Comparison of ENCODE assay signal across 14 mouse cellular contexts in genomic region chr4:149830551-149831192, GRCm38 (mm10). TPM values are rescaled to one million over a fixed set of nuclear protein-coding genes. Genes with fewer than 3 reads are reported as not detected.
A peak's percentile ranks its signal among the peaks of the same experiment; 100 is the strongest.
DNase-seq lines count a peak whose midpoint lies in the region; ATAC-seq lines count a peak whose summit lies in the region.
"Had no signal": no experiment of that assay in that cellular context is flagged by ENCODE, and none has a peak within 500 bp of the region (broad histone marks: within the 10 kb centered on the region; RNA-seq: fewer than 3 reads in every experiment).

No protein-coding gene starts in this region.

- no peaks in the 10 kb centered on the region for H3K4me1 ChIP-seq in forebrain, embryonic 14.5 days (ENCODE audit: control insufficient read depth, insufficient read depth, low read length)
- H3K4me1 ChIP-seq: hindbrain, embryonic 12.5 days; neural tube, embryonic 13.5 days had no signal

- ATAC-seq in frontal cortex, adult (ENCODE audit: low TSS enrichment), result no peak
- ATAC-seq in forebrain, embryonic 14.5 days, result no peak

- peak; percentile 74 for DNase-seq in gastrocnemius, adult 18-20 months (ENCODE audit: low spot score)
- DNase-seq in gastrocnemius, postnatal 10 days, result no peak
- DNase-seq in gastrocnemius, postnatal 25 days, result peak; percentile 79
- DNase-seq in heart, postnatal 4 days, result peak; percentile 64
- peak; percentile 78 for DNase-seq in lung, postnatal 10 days
- no peak for DNase-seq in right cerebral cortex, postnatal 10 days (ENCODE audit: low spot score in 2 of 2)
- DNase-seq in forebrain, embryonic 14.5 days (ENCODE audit: low spot score), result no peak
- DNase-seq: cerebellum, adult 11-12 months; kidney, adult 11 months; thymus, adult 18-20 months had no signal

- no peak overlapping the region for H3K27ac ChIP-seq in forebrain, embryonic 14.5 days (ENCODE audit: low read depth, low read length)
- H3K27ac ChIP-seq: hindbrain, embryonic 12.5 days; macrophage; neural tube, embryonic 13.5 days had no signal

- no peak overlapping the region for H3K9ac ChIP-seq in forebrain, embryonic 14.5 days (ENCODE audit: low read length)
- H3K9ac ChIP-seq: hindbrain, embryonic 12.5 days; neural tube, embryonic 13.5 days had no signal

- H3K27me3 ChIP-seq in forebrain, embryonic 14.5 days (replicated peaks; ENCODE audit: control insufficient read depth, insufficient read depth, low read length), result no peaks in the 10 kb centered on the region
- H3K27me3 ChIP-seq: hindbrain, embryonic 12.5 days; neural tube, embryonic 13.5 days had no signal

- H3K36me3 ChIP-seq in forebrain, embryonic 14.5 days (ENCODE audit: control insufficient read depth, insufficient read depth, low read length), result no peaks in the 10 kb centered on the region
- H3K36me3 ChIP-seq: hindbrain, embryonic 12.5 days; neural tube, embryonic 13.5 days had no signal

- H3K9me3 ChIP-seq in forebrain, embryonic 14.5 days (replicated peaks; ENCODE audit: control insufficient read depth, low read length), result no peaks in the 10 kb centered on the region
- H3K9me3 ChIP-seq: hindbrain, embryonic 12.5 days; neural tube, embryonic 13.5 days had no signal

- no peak overlapping the region for H3K4me3 ChIP-seq in forebrain, embryonic 14.5 days (ENCODE audit: low read depth, low read length)
- H3K4me3 ChIP-seq: hindbrain, embryonic 12.5 days; neural tube, embryonic 13.5 days had no signal

- WGBS in forebrain, embryonic 14.5 days, result 85% methylated on average over 20 of the region's 20 CpGs

- no peak overlapping the region for H3K4me2 ChIP-seq in forebrain, embryonic 14.5 days (ENCODE audit: low read length)
- H3K4me2 ChIP-seq: hindbrain, embryonic 12.5 days; neural tube, embryonic 13.5 days had no signal

RNA-seq across cellular contexts. Expression of gene Slc25a33, which starts 56.6 kb away (rescaled TPM):
- total RNA-seq in gastrocnemius, adult 18-20 months (2021), result 10 to 100 TPM; 10.8 to 14.4 TPM
- total RNA-seq in gastrocnemius, postnatal 10 days (2021), result 1 to 10 TPM; 7.2 to 9.5 TPM
- 10 to 100 TPM; 10.4 TPM for total RNA-seq in gastrocnemius, postnatal 25 days (2021)
- 1 to 10 TPM; 8.8 to 9.5 TPM for total RNA-seq in heart, postnatal 4 days (2021)
- polyA plus RNA-seq in forebrain, embryonic 14.5 days (2014; fragmentation: Nextera tagmentation; extraction: Ambion mirVana), result 20.4 and 21.9 TPM in 2 replicates

Comparison
In these comparisons a context has a peak if more than half of its experiments do, and no peak if none do; other contexts are left out.
1. DNase-seq: peak in gastrocnemius, adult 18-20 months (single experiment), gastrocnemius, postnatal 25 days (single experiment), heart, postnatal 4 days (single experiment) and lung, postnatal 10 days (single experiment); none in gastrocnemius, postnatal 10 days (single experiment), right cerebral cortex, postnatal 10 days (0 of 2) and forebrain, embryonic 14.5 days (single experiment).